Comparison of ENCODE assay signal across 12 mouse cellular contexts in genomic region chr5:133385374-133386349, GRCm38 (mm10).
DNase-seq lines count a peak whose midpoint lies in the region; ATAC-seq and TF ChIP-seq lines count a peak whose summit lies in the region.
"Had no signal": no experiment of that assay in that cellular context is flagged by ENCODE, and none has a peak within 500 bp of the region (broad histone marks: within the 10 kb centered on the region; RNA-seq: fewer than 3 reads in every experiment).

No protein-coding gene starts in this region.

- H3K27ac ChIP-seq in layer of hippocampus, adult 2 months, result no peak overlapping the region
- no peak overlapping the region for H3K27ac ChIP-seq in kidney, adult 2 months (ENCODE audit: insufficient read depth, low read depth, low read length)
- H3K27ac ChIP-seq: embryonic facial prominence, embryonic 12.5 days; heart, adult 2 months had no signal

- H3K36me3 ChIP-seq in kidney, adult 2 months (ENCODE audit: control insufficient read depth, insufficient read depth, low read length), result no peaks in the 10 kb centered on the region
- H3K36me3 ChIP-seq: embryonic facial prominence, embryonic 12.5 days had no signal

- no peak for TF ChIP-seq POLR2A in kidney, adult 2 months (IDR thresholded peaks at IDR 0.05; ENCODE audit: low read depth, low read length)

- H3K4me1 ChIP-seq in kidney, adult 2 months (ENCODE audit: control insufficient read depth, insufficient read depth, low read length), result no peaks in the 10 kb centered on the region
- H3K4me1 ChIP-seq: embryonic facial prominence, embryonic 12.5 days had no signal

- 68% methylated on average over 10 of the region's 10 CpGs for WGBS in kidney, adult 2 months

- 0 out of 2 replicates have a peak, but pooled peaks have one; percentile 16 for TF ChIP-seq CTCF in layer of hippocampus, adult 2 months (conservative IDR thresholded peaks at IDR 0.05)
- TF ChIP-seq CTCF in kidney, adult 2 months (conservative IDR thresholded peaks at IDR 0.05; ENCODE audit: insufficient read depth, insufficient read length, low read depth, low read length), result no peak

- no peak for DNase-seq in layer of hippocampus, adult 2 months (ENCODE audit: low spot score in 2 of 2)
- DNase-seq in layer of hippocampus, adult 9-10 months (ENCODE audit: low spot score), result no peak
- DNase-seq in embryo, embryonic 10 days (ENCODE audit: low spot score), result peak; percentile 4
- DNase-seq in heart, adult 18-20 months, result peak; percentile 9
- peak; percentile 12 to 45 for DNase-seq in lung, postnatal 4 days
- no peak for DNase-seq in spleen, postnatal 14 days (ENCODE audit: low spot score in 2 of 2)
- no peak for DNase-seq in kidney, adult 2 months
- DNase-seq: kidney, postnatal 10 days; left cerebral cortex, postnatal 4 days had no signal

- ATAC-seq in inflammation-experienced regulatory T-cells, adult 6 months, result no peak

- no peak overlapping the region for H3K4me3 ChIP-seq in layer of hippocampus, adult 2 months
- no peak overlapping the region for H3K4me3 ChIP-seq in kidney, adult 2 months (ENCODE audit: insufficient read depth, low read depth, low read length)
- H3K4me3 ChIP-seq: embryonic facial prominence, embryonic 12.5 days; heart, adult 2 months had no signal

- no peaks in the 10 kb centered on the region for H3K27me3 ChIP-seq in kidney, adult 2 months (replicated peaks; ENCODE audit: control insufficient read depth, insufficient read depth, low read length)
- H3K27me3 ChIP-seq: embryonic facial prominence, embryonic 12.5 days had no signal

Comparison
In these comparisons a context has a peak if more than half of its experiments do, and no peak if none do; other contexts are left out.
1. DNase-seq: peak in embryo, embryonic 10 days (single experiment), heart, adult 18-20 months (2 of 2) and lung, postnatal 4 days (2 of 2); none in layer of hippocampus, adult 2 months (0 of 2), layer of hippocampus, adult 9-10 months (single experiment), spleen, postnatal 14 days (0 of 2) and kidney, adult 2 months (single experiment).